8 mouse cellular contexts compared by ENCODE assay signal in genomic region chr7:28290165-28290564, GRCm38 (mm10). TPM values are rescaled to one million over a fixed set of nuclear protein-coding genes. Genes with fewer than 3 reads are reported as not detected.
A peak's percentile ranks its signal among the peaks of the same experiment; 100 is the strongest.
DNase-seq lines count a peak whose midpoint lies in the region; ATAC-seq and TF ChIP-seq lines count a peak whose summit lies in the region.

No protein-coding gene starts in this region.

- peaks cover 60% of the 10 kb centered on the region for H3K27me3 ChIP-seq in kidney, embryonic 14.5 days (ENCODE audit: control insufficient read depth, insufficient read depth, low read length)
- H3K27me3 ChIP-seq in forebrain, postnatal 0 days (ENCODE audit: insufficient read depth, low read length) = peaks cover 26% of the 10 kb centered on the region
- peaks cover 66% of the 10 kb centered on the region for H3K27me3 ChIP-seq in midbrain, embryonic 13.5 days

- TF ChIP-seq CTCF in forebrain, postnatal 0 days (IDR thresholded peaks at IDR 0.05; ENCODE audit: low read depth) = peak; percentile 47
- no peak for TF ChIP-seq CTCF in gastrocnemius, adult 2 months (IDR thresholded peaks at IDR 0.05)

- H3K27ac ChIP-seq in kidney, embryonic 14.5 days (ENCODE audit: low read depth, low read length) = no peak overlapping the region
- H3K27ac ChIP-seq in forebrain, postnatal 0 days (ENCODE audit: low read depth, low read length) = no peak overlapping the region
- no peak overlapping the region for H3K27ac ChIP-seq in midbrain, embryonic 13.5 days
- no peak overlapping the region for H3K27ac ChIP-seq in gastrocnemius, adult 2 months

- DNase-seq in kidney, adult 9 months = no peak
- peak; percentile 49 for DNase-seq in R1 (ENCODE audit: low read depth, low spot score)
- peak; percentile 39 for DNase-seq in forebrain, postnatal 0 days
- no peak for DNase-seq in gastrocnemius, adult 2 months
- DNase-seq in kidney, adult 11 months = no peak
- DNase-seq in ovary, postnatal 14 days (ENCODE audit: low spot score) = no peak

- peak overlapping the region; percentile 34 for H3K4me3 ChIP-seq in kidney, embryonic 14.5 days (ENCODE audit: low read length)
- H3K4me3 ChIP-seq in forebrain, postnatal 0 days (ENCODE audit: low read depth, low read length) = peak overlapping the region; percentile 26
- peak overlapping the region; percentile 25 for H3K4me3 ChIP-seq in midbrain, embryonic 13.5 days (replicated peaks)
- no peak overlapping the region for H3K4me3 ChIP-seq in gastrocnemius, adult 2 months

- H3K4me2 ChIP-seq in kidney, embryonic 14.5 days (replicated peaks; ENCODE audit: low read depth, low read length) = peak overlapping the region; percentile 49
- peak overlapping the region; percentile 46 for H3K4me2 ChIP-seq in forebrain, postnatal 0 days (ENCODE audit: low read depth)
- H3K4me2 ChIP-seq in midbrain, embryonic 13.5 days (replicated peaks) = peak overlapping the region; percentile 49

- peaks cover 4% of the 10 kb centered on the region; the same call in 1 of the 2 replicates for H3K4me1 ChIP-seq in kidney, embryonic 14.5 days (ENCODE audit: control insufficient read depth, insufficient read depth, low read length)
- H3K4me1 ChIP-seq in forebrain, postnatal 0 days (ENCODE audit: insufficient read depth) = no peaks in the 10 kb centered on the region
- peaks cover 40% of the 10 kb centered on the region for H3K4me1 ChIP-seq in midbrain, embryonic 13.5 days (replicated peaks)

- intact Hi-C loops in gastrocnemius, adult 2 months (cut with DNase I) = no loop called here

- peak overlapping the region; percentile 31; the same call in 1 of the 2 replicates for H3K9ac ChIP-seq in kidney, embryonic 14.5 days (ENCODE audit: low read depth, low read length)
- no peak overlapping the region for H3K9ac ChIP-seq in forebrain, postnatal 0 days
- peak overlapping the region; percentile 36; the same call in 1 of the 2 replicates for H3K9ac ChIP-seq in midbrain, embryonic 13.5 days (replicated peaks)

- ATAC-seq in kidney, embryonic 14.5 days (ENCODE audit: low FRiP score, low TSS enrichment) = peak; percentile 36; the same call in 1 of the 2 replicates
- peak; percentile 23; the same call in 1 of the 2 replicates for ATAC-seq in forebrain, postnatal 0 days
- ATAC-seq in midbrain, embryonic 13.5 days = peak; percentile 25; the same call in 1 of the 2 replicates

- WGBS in kidney, embryonic 14.5 days = 0% methylated on average over 18 of the region's 18 CpGs
- WGBS in forebrain, postnatal 0 days = 3% methylated on average over 18 of the region's 18 CpGs
- 2% methylated on average over 18 of the region's 18 CpGs for WGBS in midbrain, embryonic 13.5 days

- H3K36me3 ChIP-seq in kidney, embryonic 14.5 days (ENCODE audit: control insufficient read depth, insufficient read depth, low read length) = no peaks in the 10 kb centered on the region
- H3K36me3 ChIP-seq in forebrain, postnatal 0 days (ENCODE audit: insufficient read depth) = no peaks in the 10 kb centered on the region
- H3K36me3 ChIP-seq in midbrain, embryonic 13.5 days = 0 out of 2 replicates have a peak, but pooled peaks cover 2% of the 10 kb centered on the region

- no peaks in the 10 kb centered on the region for H3K9me3 ChIP-seq in kidney, embryonic 14.5 days (ENCODE audit: control insufficient read depth, low read length)
- no peaks in the 10 kb centered on the region for H3K9me3 ChIP-seq in forebrain, postnatal 0 days (ENCODE audit: low read length)
- no peaks in the 10 kb centered on the region for H3K9me3 ChIP-seq in midbrain, embryonic 13.5 days

RNA-seq across cellular contexts. Expression of gene Selenov, which starts 0.8 kb away (rescaled TPM):
- 0.26 TPM in 1 of 2 replicates, not detected in the other for polyA plus RNA-seq in kidney, embryonic 14.5 days (2014; fragmentation: Nextera tagmentation; extraction: Ambion mirVana)
- 0.62 and 0.71 TPM in 2 replicates for total RNA-seq in forebrain, postnatal 0 days (2014; rRNA removed)
- 1.3 and 2.1 TPM in 2 replicates for polyA plus RNA-seq in forebrain, postnatal 0 days (2015; fragmentation: Nextera tagmentation; extraction: Ambion mirVana)
- 0.44 and 1.00 TPM in 2 replicates for polyA plus RNA-seq in midbrain, embryonic 13.5 days (2015; fragmentation: Nextera tagmentation; extraction: Ambion mirVana)
- not detected for total RNA-seq in gastrocnemius, adult 2 months (2021)

RNA-seq across cellular contexts. Expression of gene Dll3, which starts 11.9 kb away (rescaled TPM):
- polyA plus RNA-seq in kidney, embryonic 14.5 days (2014; fragmentation: Nextera tagmentation; extraction: Ambion mirVana) = 0.51 and 0.93 TPM in 2 replicates
- 7.8 and 9.5 TPM in 2 replicates for total RNA-seq in forebrain, postnatal 0 days (2014; rRNA removed)
- 10.9 and 11.1 TPM in 2 replicates for polyA plus RNA-seq in forebrain, postnatal 0 days (2015; fragmentation: Nextera tagmentation; extraction: Ambion mirVana)
- 29.3 and 41.5 TPM in 2 replicates for polyA plus RNA-seq in midbrain, embryonic 13.5 days (2015; fragmentation: Nextera tagmentation; extraction: Ambion mirVana)
- not detected for total RNA-seq in gastrocnemius, adult 2 months (2021)

RNA-seq across cellular contexts. Expression of gene Eid2b, which starts 12.6 kb away (rescaled TPM):
- polyA plus RNA-seq in kidney, embryonic 14.5 days (2014; fragmentation: Nextera tagmentation; extraction: Ambion mirVana) = 10.0 and 12.1 TPM in 2 replicates
- total RNA-seq in forebrain, postnatal 0 days (2014; rRNA removed) = 44.0 and 45.1 TPM in 2 replicates
- polyA plus RNA-seq in forebrain, postnatal 0 days (2015; fragmentation: Nextera tagmentation; extraction: Ambion mirVana) = 49.0 and 53.6 TPM in 2 replicates
- polyA plus RNA-seq in midbrain, embryonic 13.5 days (2015; fragmentation: Nextera tagmentation; extraction: Ambion mirVana) = 36.7 and 41.4 TPM in 2 replicates
- total RNA-seq in gastrocnemius, adult 2 months (2021) = 1 to 10 TPM; 5.0 to 7.8 TPM

RNA-seq across cellular contexts. Expression of gene Timm50, which starts 21.7 kb away (rescaled TPM):
- 165 and 191 TPM in 2 replicates for polyA plus RNA-seq in kidney, embryonic 14.5 days (2014; fragmentation: Nextera tagmentation; extraction: Ambion mirVana)
- 60.6 and 64.0 TPM in 2 replicates for total RNA-seq in forebrain, postnatal 0 days (2014; rRNA removed)
- 116 and 140 TPM in 2 replicates for polyA plus RNA-seq in forebrain, postnatal 0 days (2015; fragmentation: Nextera tagmentation; extraction: Ambion mirVana)
- polyA plus RNA-seq in midbrain, embryonic 13.5 days (2015; fragmentation: Nextera tagmentation; extraction: Ambion mirVana) = 153 TPM in 2 replicates
- 10 to 100 TPM; 38.2 to 49.3 TPM for total RNA-seq in gastrocnemius, adult 2 months (2021)

RNA-seq across cellular contexts. Expression of gene Eid2, which starts 22.5 kb away (rescaled TPM):
- 2.4 and 7.4 TPM in 2 replicates for polyA plus RNA-seq in kidney, embryonic 14.5 days (2014; fragmentation: Nextera tagmentation; extraction: Ambion mirVana)
- total RNA-seq in forebrain, postnatal 0 days (2014; rRNA removed) = 91.2 and 101 TPM in 2 replicates
- 26.7 and 28.3 TPM in 2 replicates for polyA plus RNA-seq in forebrain, postnatal 0 days (2015; fragmentation: Nextera tagmentation; extraction: Ambion mirVana)
- 3.8 and 4.3 TPM in 2 replicates for polyA plus RNA-seq in midbrain, embryonic 13.5 days (2015; fragmentation: Nextera tagmentation; extraction: Ambion mirVana)
- 1 to 10 TPM; 6.4 to 6.8 TPM for total RNA-seq in gastrocnemius, adult 2 months (2021)

Comparison
In these comparisons a context has a peak if more than half of its experiments do, and no peak if none do; other contexts are left out.
1. DNase-seq: peak in R1 (single experiment) and forebrain, postnatal 0 days (single experiment); none in kidney, adult 9 months (single experiment), gastrocnemius, adult 2 months (single experiment), kidney, adult 11 months (single experiment) and ovary, postnatal 14 days (single experiment).
2. Peak in every context shown above with its lines, with median percentiles within 50 percentile points of each other: ATAC-seq and H3K4me2 ChIP-seq.